In the genomic region with DNA sequence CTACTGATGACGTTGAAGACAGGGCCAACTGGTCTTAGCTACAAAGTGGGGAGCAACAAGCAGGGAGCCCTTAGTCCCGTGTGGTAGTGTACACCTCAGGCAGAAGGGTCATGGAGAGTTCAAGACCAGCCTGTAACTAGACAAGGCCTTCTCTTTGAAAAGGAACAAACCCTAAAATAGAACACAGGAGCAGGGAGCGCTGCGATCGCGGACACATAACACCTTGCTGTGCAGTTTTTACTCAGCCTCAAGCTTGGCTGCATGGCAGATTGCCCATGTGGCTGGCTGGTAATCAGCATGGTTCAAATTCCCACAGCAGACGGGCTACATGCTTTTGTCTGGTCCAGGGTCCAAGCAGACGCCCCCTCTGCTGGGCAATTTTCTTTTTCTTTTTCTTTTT, we compare ENCODE assay signal across 16 mouse cellular contexts. TPM values are rescaled to one million over a fixed set of nuclear protein-coding genes. Genes with fewer than 3 reads are reported as not detected.
DNase-seq lines count a peak whose midpoint lies in the region; ATAC-seq and TF ChIP-seq lines count a peak whose summit lies in the region.
"Had no signal": no experiment of that assay in that cellular context is flagged by ENCODE, and none has a peak within 500 bp of the region (broad histone marks: within the 10 kb centered on the region; RNA-seq: fewer than 3 reads in every experiment).

No protein-coding gene starts in this region.

- no peak overlapping the region for H3K4me3 ChIP-seq in kidney, embryonic 14.5 days (ENCODE audit: low read length)
- H3K4me3 ChIP-seq in cerebellum, adult 2 months (replicated peaks; ENCODE audit: insufficient read depth, low read depth, low read length) = no peak overlapping the region
- H3K4me3 ChIP-seq: embryonic facial prominence, embryonic 15.5 days; liver, embryonic 13.5 days; midbrain, embryonic 12.5 days had no signal

- DNase-seq in kidney, adult 11 months = peak; percentile 67
- peak; percentile 61 to 63 for DNase-seq in cerebellum, adult 2 months
- DNase-seq in gastrocnemius, adult 18-20 months (ENCODE audit: low spot score) = peak; percentile 43
- peak; percentile 80 to 83 for DNase-seq in kidney, postnatal 25 days
- DNase-seq in ovary, postnatal 10 days (ENCODE audit: low spot score) = no peak
- no peak for DNase-seq in urinary bladder, postnatal 10 days (ENCODE audit: low spot score)
- DNase-seq: adrenal gland, adult 2 months; liver, embryonic 13.5 days had no signal

- peaks cover 39% of the 10 kb centered on the region for H3K36me3 ChIP-seq in kidney, embryonic 14.5 days (ENCODE audit: control insufficient read depth, insufficient read depth, low read length)

- no peak overlapping the region for H3K4me2 ChIP-seq in kidney, embryonic 14.5 days (replicated peaks; ENCODE audit: low read depth, low read length)
- H3K4me2 ChIP-seq: embryonic facial prominence, embryonic 15.5 days; liver, embryonic 13.5 days; midbrain, embryonic 12.5 days had no signal

- no peak for TF ChIP-seq CTCF in cerebellum, adult 2 months (IDR thresholded peaks at IDR 0.05; ENCODE audit: borderline replicate concordance, insufficient read depth, low read depth, low read length)

- H3K27ac ChIP-seq in kidney, embryonic 14.5 days (ENCODE audit: low read depth, low read length) = no peak overlapping the region
- peak overlapping the region; percentile 85 for H3K27ac ChIP-seq in cerebellum, adult 2 months (ENCODE audit: insufficient read depth, low read length)
- H3K27ac ChIP-seq: embryonic facial prominence, embryonic 15.5 days; liver, embryonic 13.5 days; midbrain, embryonic 12.5 days had no signal

- WGBS in kidney, embryonic 14.5 days = 89% methylated on average over 8 of the region's 8 CpGs
- 12% methylated on average over 8 of the region's 8 CpGs for WGBS in cerebellum, adult 2 months

- TF ChIP-seq POLR2A in cerebellum, adult 2 months (IDR thresholded peaks at IDR 0.05; ENCODE audit: borderline replicate concordance, insufficient read depth, low read length) = no peak

- no peak overlapping the region for H3K9ac ChIP-seq in kidney, embryonic 14.5 days (ENCODE audit: low read depth, low read length)
- H3K9ac ChIP-seq: embryonic facial prominence, embryonic 15.5 days; liver, embryonic 13.5 days; midbrain, embryonic 12.5 days had no signal

- no peaks in the 10 kb centered on the region for H3K9me3 ChIP-seq in kidney, embryonic 14.5 days (ENCODE audit: control insufficient read depth, low read length)
- H3K9me3 ChIP-seq: embryonic facial prominence, embryonic 15.5 days; liver, embryonic 13.5 days; midbrain, embryonic 12.5 days had no signal

- peaks cover 3% of the 10 kb centered on the region; the same call in 1 of the 2 replicates for H3K4me1 ChIP-seq in kidney, embryonic 14.5 days (ENCODE audit: control insufficient read depth, insufficient read depth, low read length)
- H3K4me1 ChIP-seq in cerebellum, adult 2 months (ENCODE audit: control insufficient read depth, insufficient read depth, low read length) = peaks cover 26% of the 10 kb centered on the region
- H3K4me1 ChIP-seq: embryonic facial prominence, embryonic 15.5 days; midbrain, embryonic 12.5 days had no signal

- no peaks in the 10 kb centered on the region for H3K27me3 ChIP-seq in kidney, embryonic 14.5 days (ENCODE audit: control insufficient read depth, insufficient read depth, low read length)
- H3K27me3 ChIP-seq in cerebellum, adult 2 months (ENCODE audit: control insufficient read depth, insufficient read depth, low read length) = no peaks in the 10 kb centered on the region
- H3K27me3 ChIP-seq: CH12.LX; embryonic facial prominence, embryonic 15.5 days; liver, embryonic 13.5 days had no signal

- no peak for ATAC-seq in kidney, embryonic 14.5 days (ENCODE audit: low FRiP score, low TSS enrichment)
- ATAC-seq: forebrain, embryonic 14.5 days had no signal

RNA-seq across cellular contexts. Expression of gene Galp, which starts 12.4 kb away (rescaled TPM):
- not detected in 2 replicates for polyA plus RNA-seq in kidney, embryonic 14.5 days (2014; fragmentation: Nextera tagmentation; extraction: Ambion mirVana)
- polyA plus RNA-seq in cerebellum, adult 2 months (2012; rRNA removed) = not detected in 2 replicates
- not detected for total RNA-seq in gastrocnemius, adult 18-20 months (2021)
- total RNA-seq: adrenal gland, adult 2 months; CH12.LX; granulocyte monocyte progenitor cell, adult 5-6 weeks; layer of hippocampus, adult 8-10 months had no signal
- polyA plus RNA-seq: adrenal gland, adult 2 months; embryonic facial prominence, embryonic 15.5 days; forebrain, embryonic 14.5 days; liver, embryonic 13.5 days; midbrain, embryonic 12.5 days; spleen, adult 2 months had no signal

RNA-seq across cellular contexts. Expression of gene Zfp444, which starts 12.5 kb away (rescaled TPM):
- 59.7 and 70.8 TPM in 2 replicates for polyA plus RNA-seq in kidney, embryonic 14.5 days (2014; fragmentation: Nextera tagmentation; extraction: Ambion mirVana)
- 52.0 and 52.2 TPM in 2 replicates for polyA plus RNA-seq in cerebellum, adult 2 months (2012; rRNA removed)
- total RNA-seq in gastrocnemius, adult 18-20 months (2021) = 10 to 100 TPM in 1 of 2 experiments, 1 to 10 TPM in 1; 6.3 to 10.0 TPM

RNA-seq across cellular contexts. Expression of gene Zfp787, which starts 28.7 kb away (rescaled TPM):
- 15.3 and 20.9 TPM in 2 replicates for polyA plus RNA-seq in kidney, embryonic 14.5 days (2014; fragmentation: Nextera tagmentation; extraction: Ambion mirVana)
- polyA plus RNA-seq in cerebellum, adult 2 months (2012; rRNA removed) = 45.2 and 45.9 TPM in 2 replicates
- 10 to 100 TPM; 27.2 to 27.6 TPM for total RNA-seq in gastrocnemius, adult 18-20 months (2021)

RNA-seq across cellular contexts. Expression of gene Zscan5b, which starts 37.6 kb away (rescaled TPM):
- not detected in 2 replicates for polyA plus RNA-seq in kidney, embryonic 14.5 days (2014; fragmentation: Nextera tagmentation; extraction: Ambion mirVana)
- not detected in 2 replicates for polyA plus RNA-seq in cerebellum, adult 2 months (2012; rRNA removed)
- not detected for total RNA-seq in gastrocnemius, adult 18-20 months (2021)
- total RNA-seq: adrenal gland, adult 2 months; CH12.LX; granulocyte monocyte progenitor cell, adult 5-6 weeks; layer of hippocampus, adult 8-10 months had no signal
- polyA plus RNA-seq: adrenal gland, adult 2 months; embryonic facial prominence, embryonic 15.5 days; forebrain, embryonic 14.5 days; liver, embryonic 13.5 days; midbrain, embryonic 12.5 days; spleen, adult 2 months had no signal

Comparison
In these comparisons a context has a peak if more than half of its experiments do, and no peak if none do; other contexts are left out.
1. DNase-seq: peak in kidney, adult 11 months (single experiment), cerebellum, adult 2 months (2 of 2), gastrocnemius, adult 18-20 months (single experiment) and kidney, postnatal 25 days (2 of 2); none in ovary, postnatal 10 days (single experiment) and urinary bladder, postnatal 10 days (single experiment).